Mouse (Mus musculus): ENCODE results near the gene Hdac7. TPM values are rescaled to one million over a fixed set of nuclear protein-coding genes. Genes with fewer than 3 reads are reported as not detected.

Hdac7 gene
- total RNA-seq, 4 experiments from 2014 or later: 5.8 to 9.6 (median 9.3) TPM

DNA sequence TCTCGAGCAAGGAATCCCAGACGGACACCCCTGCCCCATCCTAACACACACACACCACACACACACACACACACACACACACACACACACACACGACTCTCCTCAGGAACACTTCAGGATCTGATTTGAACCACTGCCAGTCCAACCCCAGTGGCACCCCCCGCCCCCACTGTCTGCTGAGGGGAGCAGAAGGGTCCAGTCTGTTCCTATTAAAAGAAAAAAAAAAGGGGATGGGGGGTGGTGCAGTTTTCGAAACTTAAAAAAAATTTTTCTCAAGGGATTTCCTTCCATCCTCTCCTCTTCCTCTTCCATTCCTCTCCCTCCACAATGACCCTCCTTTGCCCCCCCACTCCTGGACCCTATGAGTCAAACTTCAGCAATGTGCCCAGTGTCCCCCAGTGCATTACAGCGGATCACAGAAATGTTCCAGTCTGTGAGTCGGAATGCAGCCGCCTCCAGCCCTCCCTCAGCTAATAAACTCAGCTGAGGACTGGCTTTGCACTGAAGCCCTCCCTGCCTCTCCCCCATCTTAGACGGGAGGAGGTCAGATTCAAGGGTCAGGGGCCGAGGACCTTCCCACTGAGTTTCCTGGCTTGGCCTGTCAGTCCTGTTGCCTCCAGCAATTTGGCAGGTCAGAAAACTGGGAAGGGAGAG, 12.2 kb downstream of the Hdac7 start:
- no peak for DNase-seq (ENCODE audit: low spot score in 2 of 2)

DNA sequence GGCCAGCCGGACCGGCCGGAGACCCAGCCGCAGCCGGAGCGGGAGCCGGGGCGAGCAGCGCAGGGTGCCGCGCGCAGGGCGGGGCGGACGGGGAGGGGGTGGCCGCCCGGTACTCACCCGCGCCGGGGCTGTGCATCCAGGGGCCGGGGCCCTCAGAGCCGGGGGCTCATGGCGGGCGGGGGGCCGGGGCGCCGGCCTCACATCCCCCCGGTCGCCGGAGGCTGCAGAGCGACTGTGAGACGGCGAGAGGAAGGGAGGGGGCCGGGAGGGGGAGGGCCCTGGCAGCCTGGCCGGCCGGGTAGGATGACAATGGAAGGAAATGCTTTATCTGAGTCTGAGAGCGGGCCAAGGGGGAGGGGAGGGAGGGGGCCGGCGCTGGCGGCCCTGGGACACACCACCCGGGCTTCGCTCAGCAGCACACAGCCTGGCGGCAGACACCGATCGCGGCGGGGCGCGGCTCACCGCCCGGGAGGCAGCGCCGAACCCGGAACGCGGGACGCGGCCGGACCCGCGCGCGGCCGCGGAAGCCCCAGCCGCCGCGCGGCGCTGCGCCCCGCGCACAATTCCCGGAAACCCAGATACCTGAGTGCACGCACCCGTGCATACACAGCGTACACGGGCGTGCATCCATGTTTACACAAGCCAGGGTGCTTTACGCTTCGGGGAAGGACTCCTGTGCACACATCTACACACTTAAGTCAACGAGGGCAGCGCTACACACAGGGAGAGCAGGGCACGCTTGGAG, 12.9 kb downstream of the Hdac7 start:
- peak in 1 of 2 experiments; percentile 56 for DNase-seq (ENCODE audit: low spot score in 2 of 2)

- DNase-seq (ENCODE audit: low spot score in 2 of 2): no peak
These were observed 13.5 kb downstream of the Hdac7 start for GRCm38 (mm10) chr15:97830788-97831241.

DNA sequence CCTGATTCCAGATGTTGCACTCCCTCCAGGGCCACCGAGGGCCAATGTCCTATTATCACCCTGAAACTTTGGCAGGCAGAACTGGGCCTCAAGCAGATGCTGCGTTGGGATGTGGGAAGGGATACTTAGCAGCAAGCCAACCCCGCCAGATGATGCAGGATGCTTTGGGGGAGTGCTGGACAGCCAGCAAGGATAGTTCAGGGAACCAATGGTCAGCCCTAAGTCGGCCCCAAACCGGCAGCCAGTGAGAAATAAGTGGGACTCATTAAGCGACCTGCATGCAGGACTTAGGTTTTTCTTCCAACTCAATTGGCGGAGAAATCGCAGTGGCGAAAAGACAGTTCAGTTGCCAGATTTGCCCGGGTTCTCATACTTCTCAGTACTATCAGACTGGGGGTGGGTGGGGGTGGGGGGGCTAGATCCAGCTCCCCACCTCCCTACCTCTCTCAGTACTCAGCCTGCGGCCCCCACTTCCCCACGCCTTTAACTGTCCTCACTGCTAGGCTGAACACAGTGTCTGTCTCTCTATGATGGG, 14.0 kb downstream of the Hdac7 start:
- peak in 1 of 2 experiments; percentile 54 for DNase-seq (ENCODE audit: low spot score in 2 of 2)

DNA sequence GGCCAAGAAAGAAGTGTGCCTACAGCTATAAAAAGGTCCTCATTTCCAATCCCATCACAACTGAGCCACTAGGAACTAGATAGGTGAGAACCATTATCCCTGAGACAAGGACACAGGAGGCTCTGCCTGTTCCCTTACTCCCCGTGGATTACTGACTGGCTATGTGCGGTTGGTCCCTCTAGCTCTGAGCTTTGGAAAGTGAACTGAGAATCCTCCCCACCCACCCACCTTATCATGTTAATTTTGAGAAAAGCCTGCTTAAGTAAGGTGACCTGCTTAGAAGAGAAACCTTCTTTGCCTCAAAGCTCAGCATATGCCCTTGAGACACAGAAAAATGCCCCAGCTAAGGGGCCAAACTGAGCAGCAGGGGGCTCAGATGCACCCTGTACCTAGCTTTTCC, 14.9 kb downstream of the Hdac7 start:
- DNase-seq (ENCODE audit: low spot score in 2 of 2): no peak

DNA sequence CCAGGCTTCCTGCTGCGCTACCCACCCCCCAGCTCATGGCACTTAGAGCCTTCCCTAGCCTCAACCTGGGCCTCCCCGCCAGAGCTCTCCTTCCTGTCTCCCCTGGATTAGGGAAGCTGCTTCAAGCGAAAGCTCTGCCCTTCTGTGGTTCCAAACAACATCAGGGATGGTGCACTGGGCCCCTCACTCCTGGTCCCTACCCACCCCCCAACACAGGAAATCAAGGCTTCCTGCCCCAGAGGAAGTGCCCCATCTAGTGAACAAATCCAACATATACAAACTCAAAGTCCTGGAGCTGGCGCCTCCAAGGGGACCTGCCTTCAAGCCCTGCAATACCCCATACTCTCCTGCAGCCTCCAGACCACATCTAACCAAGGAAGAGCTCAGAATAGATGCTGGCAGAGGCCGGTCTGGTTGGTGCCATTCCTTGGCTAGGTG, 15.4 kb downstream of the Hdac7 start:
- no peak for DNase-seq (ENCODE audit: low spot score in 2 of 2)

DNA sequence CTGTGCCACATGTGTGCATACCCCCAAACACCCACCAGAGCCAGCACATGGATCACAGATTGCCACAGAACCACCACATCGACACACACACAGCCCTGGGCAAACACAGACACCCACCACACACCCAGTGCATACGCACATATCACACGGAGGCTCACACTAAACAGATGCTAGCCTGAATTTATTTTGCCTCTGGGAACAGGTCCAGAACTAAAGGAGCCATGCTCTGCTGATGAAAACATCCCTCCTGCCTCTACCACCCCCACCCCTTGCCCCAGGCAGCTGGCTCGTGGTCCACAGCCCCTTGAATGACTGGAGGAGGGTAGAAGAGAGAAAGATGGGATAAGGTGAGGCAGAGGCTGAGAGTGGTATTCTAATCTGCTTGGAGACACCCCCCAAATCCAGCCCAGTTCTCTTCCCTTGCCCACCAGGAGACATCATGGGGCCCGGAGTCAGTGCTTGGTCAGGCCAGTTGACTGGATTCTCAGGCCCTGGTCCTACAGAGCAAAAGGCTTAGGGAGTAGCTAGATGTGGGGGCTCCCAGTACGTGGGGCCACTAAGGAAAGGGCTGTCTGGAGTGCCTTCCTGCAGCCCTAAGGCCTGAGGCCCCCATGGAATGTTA, 16.0 kb downstream of the Hdac7 start:
- DNase-seq (ENCODE audit: low spot score in 2 of 2): no peak

DNA sequence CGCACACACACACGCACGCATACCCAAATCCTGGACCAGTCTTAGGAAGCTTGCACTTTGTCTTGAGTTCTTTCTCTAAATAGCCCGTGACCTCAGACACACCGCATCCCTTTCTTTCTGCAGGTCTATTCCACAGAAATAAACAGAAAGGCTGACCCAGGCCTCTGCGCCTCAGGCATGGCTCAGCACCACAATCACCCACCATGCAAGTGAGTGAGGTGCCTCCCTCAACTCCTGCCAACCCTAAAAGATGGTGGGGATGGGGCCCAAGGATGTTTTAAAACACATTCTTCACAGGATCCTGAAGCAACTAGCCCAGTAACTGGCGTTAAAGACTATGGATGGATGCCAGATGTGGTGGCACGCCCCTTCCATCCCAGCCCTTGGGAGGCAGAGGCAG, 16.9 kb downstream of the Hdac7 start:
- no peak for DNase-seq (ENCODE audit: low spot score in 2 of 2)

DNA sequence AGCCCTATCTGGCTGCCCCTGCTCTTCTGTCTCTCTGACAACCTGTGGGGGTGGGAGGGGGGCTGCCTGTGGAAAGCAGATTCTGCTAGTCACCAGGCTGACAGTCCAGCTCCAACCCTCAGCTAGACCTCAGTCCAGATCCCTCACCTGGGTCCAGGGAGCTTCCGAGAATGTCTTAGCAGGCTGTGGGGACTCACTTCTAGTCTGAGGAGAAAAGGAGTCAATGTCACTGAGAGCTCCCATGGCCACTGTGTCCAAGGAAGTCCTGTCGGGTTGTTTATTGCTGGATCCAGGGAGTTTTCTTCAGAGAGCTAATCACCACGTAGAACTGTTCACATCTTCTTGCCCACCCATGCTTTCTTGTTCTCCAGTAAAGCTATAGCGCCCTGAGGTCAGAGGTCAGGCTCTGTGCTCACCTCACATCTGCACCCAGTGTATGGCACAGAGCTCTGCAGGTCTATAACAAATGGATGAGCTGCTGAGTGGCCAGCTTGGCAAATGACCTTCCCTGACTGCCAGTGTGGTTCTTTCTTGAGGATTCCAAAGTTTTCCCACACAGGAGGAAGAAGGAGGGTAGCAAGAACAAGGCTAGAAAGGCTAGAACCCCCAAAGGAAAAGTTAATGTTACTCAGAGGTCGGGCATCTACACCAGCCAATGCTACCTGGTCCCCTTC, 17.6 kb downstream of the Hdac7 start:
- DNase-seq (ENCODE audit: low spot score in 2 of 2): no peak

- no peak for DNase-seq (ENCODE audit: low spot score in 2 of 2)
These were observed 18.2 kb downstream of the Hdac7 start for GRCm38 (mm10) chr15:97825941-97826587.

DNA sequence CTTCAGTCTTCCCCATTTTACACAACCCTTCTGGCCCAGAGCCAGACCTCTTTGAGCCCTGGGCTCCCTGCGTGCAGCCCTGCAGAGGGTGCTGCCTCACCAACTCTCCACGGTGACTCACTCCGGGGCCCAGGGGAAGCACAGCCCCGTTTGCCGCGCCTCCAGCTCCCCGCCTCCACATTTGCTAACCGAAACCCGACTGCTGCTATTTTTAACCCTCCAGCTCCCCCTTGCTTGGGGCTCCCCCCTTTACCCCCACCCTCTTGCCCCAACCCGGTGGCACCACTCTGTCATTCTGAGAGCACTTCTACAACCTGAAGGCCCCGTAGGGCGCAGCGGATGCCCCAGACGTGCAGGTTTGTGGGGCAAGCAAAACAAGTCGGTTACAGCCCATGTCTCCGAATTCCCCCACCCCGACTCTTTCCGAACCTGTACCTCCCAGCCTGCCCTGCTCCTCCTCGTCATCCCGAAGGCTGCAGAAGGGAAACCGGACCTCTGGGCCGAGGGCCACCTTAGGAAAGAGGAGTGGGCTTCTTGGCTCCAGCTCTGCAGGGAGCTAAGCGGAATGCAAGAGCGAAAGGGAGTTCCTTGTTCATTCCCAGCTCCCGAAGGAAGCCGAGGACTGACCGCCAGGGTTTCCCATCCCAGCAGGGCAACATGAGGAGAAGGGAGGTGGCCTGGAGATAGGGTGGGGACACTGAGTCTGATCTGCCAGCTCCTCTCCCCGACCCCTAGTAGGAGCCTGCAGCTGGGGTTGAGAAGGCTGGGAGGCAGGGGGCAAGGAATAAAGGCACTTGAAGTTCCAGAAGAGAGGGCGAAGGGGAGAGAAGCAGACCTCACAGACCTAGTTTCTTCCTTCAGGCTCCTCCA, 19.0 kb downstream of the Hdac7 start:
- peak; percentile 79 to 87 for DNase-seq (ENCODE audit: low spot score in 2 of 2)

GRCm38 (mm10) chr15:97824042-97824441, 20.3 kb downstream of the Hdac7 start:
- peak; percentile 50 to 79 for DNase-seq (ENCODE audit: low spot score in 2 of 2)

- DNase-seq (ENCODE audit: low spot score in 2 of 2): no peak
These were observed 20.8 kb downstream of the Hdac7 start for GRCm38 (mm10) chr15:97823479-97823878.

DNA sequence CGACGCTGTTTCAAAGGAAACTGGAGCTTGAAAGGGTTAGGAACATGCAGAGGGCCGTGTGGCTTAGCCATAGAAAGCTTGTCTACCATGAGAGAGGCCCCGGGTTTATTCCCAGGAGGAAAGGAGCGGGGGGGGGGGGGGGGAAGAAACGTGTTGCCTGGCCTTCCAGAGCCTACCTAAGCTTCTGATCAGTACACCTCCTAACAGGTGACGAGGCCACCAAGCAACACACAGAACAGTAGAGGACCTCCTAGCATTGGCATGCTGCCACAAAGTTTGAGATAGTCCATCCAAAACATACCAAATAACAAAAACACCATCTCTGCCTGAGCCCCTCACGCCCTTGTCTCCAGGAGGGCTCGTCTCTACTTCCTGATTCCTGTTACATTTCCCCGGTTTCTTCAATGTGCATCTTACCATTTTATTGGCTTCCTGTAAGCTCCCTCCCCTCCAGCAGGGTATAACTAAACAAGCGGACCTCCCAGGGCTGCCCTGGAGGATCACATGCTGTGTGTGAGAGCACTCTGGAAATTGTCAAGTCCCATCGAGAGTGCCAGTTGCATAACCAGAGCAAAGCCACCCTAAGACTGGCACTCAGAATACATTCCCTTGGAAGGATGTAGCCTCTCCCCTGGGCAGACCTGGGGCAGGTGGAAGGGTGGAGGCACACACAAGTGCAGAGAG, 21.6 kb downstream of the Hdac7 start:
- no peak for DNase-seq (ENCODE audit: low spot score in 2 of 2)

DNA sequence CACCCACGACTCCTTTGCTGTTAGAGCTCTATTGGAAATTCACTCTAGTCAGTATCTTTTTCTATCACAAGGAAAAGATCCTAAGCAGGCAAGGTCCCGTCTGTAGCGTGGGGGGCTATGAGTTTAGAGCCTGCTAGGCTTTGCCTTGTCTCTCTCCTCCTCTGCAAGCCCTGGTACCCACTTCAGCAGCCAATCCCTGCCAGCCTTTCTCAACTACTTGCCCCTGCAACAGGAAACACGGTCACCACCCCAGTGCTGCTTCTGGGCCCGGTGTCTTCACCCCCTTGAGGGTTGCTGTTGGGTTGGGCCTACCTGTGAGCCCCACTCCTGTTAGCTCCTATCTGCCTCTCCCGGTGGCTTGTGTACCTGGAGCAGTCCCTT, 22.3 kb downstream of the Hdac7 start:
- no peak for DNase-seq (ENCODE audit: low spot score in 2 of 2)

DNA sequence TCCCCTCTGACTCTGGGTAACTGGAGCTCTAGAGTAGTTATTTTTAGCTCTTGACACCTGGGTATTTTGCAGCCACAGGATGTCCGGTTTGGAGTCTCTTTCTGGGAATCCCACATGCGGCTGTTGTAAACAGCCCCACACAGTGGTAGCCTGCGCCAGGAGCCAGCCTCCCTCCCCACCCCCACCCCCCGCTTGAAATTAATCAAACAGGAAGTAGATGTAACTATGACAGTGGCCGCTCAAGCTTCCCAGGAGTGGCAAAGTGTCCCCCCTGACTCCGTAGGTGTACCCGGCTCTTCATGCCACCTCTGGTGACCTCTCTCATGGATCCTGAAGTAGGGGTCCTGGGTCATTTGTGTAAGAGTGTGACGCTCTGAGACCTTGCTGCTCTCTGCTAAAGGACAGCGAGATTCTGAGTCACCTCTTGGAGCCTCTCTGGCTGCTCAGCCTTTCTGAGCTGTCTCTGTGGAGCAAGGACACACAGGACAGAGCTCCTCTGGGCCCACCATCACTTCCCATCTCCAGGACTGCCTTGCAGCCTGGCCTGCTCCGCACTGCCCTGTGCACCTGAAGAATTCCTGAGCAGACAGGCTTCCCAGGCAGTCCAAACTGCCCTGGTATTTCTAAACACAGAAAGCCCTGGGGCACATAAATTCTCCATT, 22.9 kb downstream of the Hdac7 start:
- no peak for DNase-seq (ENCODE audit: low spot score in 2 of 2)

- DNase-seq (ENCODE audit: low spot score in 2 of 2): no peak
These were observed 24.4 kb downstream of the Hdac7 start for GRCm38 (mm10) chr15:97819937-97820336.

DNA sequence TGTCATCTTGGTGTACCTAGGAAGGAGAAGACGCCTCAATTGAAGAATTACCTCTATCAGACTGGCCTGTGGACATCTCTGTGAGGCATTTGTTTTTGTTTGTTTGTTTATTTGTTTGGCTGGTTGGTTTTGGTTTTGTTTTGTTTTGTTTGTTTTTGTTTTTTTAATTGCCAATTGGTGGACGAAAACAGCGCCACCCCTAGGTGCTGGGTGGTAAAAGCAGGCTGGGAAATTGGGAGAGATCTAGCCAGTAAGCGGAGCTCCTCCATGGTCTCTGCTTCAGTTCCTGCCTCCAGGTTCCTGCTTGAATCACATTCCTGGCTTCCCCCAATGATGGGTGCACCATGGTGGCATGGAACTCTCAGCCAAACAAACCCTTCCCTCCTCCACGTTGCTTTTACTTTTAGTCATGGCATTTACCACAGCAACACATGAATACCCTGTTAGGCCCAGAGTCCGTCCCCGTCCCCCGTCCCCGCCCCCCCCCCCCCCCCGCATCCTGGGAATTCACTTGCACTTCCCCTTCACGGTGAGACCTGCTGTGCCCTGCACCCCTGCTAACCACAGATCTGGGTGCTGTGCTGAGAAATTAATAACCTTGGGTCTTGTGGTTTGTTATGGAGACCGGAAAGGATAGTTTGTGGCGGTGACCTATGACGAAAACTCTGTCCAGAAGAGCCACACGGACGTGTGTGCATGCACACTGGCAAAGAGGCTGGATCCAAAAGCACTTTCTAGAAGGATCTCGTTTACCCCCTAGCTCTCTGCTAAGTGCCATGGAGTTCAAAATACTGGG, 27.9 kb downstream of the Hdac7 start:
- DNase-seq (ENCODE audit: low spot score in 2 of 2): no peak
